Mouse (Mus musculus): ENCODE results near the gene H3f3b.

Gene H3f3b

GRCm38 (mm10) chr11:116027756-116028155, at the start of gene H3f3b:
Gene H3f3b (minus strand): TSS chr11:116027962.
- no peak for DNase-seq (ENCODE audit: low spot score in 2 of 2)

DNA sequence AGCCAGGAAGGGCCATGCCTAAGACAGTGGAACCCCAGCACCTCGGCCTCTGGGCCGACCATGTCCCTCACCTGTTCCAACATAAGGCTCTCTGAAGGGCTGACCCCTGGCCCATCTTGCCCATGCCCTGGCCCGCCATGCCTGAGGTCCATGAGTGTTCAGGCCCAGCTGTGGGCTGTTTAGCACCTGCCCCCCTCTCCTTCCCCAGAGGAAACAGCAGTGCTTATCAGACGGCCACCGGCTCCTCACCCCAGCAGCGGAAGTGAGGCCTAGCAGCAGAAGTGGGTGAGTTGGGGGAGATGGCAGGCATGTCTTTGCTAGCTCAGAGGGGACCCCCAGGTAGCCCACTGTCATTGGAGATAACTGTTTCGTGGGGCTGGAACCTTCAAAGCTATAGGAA, 49.1 kb upstream of the H3f3b start:
- DNase-seq (ENCODE audit: low spot score in 2 of 2): no peak

DNA sequence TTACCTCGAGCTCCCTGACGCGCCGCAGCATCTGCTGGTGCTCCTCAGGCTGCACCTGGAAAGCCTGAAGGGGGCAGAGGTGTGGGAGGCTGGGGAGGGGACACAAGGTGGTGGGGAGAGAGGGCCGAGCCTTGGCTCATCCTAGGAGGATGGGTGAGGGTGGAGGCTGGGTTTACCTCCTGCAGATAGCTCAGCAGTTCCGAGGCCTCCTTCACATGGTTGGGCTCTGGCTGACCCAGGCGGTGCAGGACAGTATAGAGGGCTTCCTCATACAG, 48.4 kb upstream of the H3f3b start:
- no peak for DNase-seq (ENCODE audit: low spot score in 2 of 2)

DNA sequence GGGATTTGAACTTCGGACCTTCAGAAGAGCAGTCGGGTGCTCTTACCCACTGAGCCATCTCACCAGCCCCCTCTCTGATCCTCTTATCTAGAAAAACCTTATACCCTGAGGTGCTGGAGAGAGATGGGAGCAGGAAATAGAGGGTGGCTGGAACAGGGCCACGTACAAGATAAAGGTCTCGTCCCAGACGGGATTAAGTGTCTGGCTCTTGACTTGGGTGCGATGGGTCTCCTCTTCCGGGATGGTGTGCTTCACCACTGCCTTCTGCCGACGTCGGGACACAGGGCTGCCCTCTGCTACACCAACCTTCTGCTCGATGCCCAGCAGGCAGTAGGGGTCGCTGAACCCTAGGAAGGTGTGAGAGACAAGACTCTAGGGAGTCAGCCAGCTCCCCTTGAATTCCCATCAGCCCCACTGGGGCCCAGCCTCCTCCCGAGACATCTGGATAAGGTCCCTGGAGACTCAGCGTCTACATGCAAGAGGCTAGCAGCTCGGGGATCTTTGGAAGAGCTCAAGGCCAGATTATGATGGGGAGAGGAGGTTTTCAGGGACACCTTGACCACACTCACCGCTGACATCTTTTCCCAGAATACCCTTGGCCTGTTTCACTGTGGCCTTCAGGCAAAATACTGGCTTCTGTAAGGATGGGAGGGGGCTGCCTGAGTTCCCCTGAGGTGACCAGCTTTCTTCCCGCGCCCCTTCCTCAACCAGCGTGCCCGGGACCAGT, 47.9 kb upstream of the H3f3b start:
- no peak for DNase-seq (ENCODE audit: low spot score in 2 of 2)

DNA sequence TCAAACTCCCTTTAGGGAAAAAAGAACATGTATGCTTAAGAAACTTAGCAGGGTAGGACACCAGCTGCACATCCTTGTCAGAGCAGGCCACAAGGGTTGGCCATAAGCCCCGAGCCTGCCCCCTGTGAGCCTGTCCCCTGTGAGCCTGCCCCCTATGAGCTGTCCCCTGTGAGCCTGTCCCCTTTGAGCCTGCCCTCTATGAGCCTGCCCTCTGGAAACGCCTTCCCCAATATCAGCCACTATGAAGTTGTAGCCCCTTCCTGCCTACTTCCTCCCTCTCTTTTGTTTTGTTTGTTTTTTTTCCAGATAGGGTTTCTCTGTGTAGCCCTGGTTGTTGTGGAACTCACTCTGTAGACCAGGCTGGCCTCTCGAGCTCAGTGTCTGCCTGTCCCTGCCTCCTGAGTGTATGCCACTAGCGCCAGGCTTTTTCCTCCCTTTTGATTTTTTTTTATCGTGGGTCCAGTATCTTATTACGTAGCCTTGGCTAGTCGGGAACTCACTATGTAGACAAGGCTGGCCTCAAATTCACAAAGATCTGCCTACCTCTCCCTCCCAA, 46.8 kb upstream of the H3f3b start:
- no peak for DNase-seq (ENCODE audit: low spot score in 2 of 2)

DNA sequence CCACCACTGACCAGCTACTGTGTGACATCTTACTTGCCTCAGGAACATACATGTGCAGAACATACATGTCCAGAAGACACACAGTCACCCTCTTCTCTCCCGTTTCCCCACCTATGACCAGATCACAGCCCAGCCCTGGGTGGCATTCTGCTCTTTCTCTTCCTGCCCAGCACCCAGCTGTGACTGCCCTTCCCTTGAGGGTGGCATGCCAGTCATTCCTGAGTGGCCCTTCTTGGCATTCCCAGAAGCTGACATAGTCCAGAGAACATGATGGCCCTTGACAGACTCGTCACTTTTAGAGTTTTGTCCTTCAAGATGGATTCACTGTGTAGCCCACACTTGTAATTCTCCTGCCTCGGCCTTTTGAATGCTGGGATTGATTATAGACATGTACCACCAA, 44.8 kb upstream of the H3f3b start:
- no peak for DNase-seq (ENCODE audit: low spot score in 2 of 2)

DNA sequence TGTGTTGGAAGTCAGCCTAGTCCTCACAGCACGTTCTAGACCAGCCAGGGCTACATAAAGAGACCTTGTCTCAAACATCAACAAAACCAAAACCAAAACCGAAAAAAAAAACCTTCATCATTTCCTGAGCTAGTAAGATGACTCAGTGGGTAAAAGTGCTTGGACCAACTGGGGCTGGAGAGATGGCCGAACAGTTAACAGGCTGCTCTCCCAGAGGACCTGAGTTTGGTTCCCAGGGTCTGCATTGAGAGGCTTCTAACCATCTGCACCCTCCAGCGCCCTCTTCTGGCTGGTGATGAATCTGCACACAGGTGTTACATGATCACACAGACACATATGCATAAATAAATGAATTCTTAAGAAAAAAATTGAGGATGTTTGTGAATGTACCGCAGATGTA, 43.7 kb upstream of the H3f3b start:
- DNase-seq (ENCODE audit: low spot score in 2 of 2): no peak

DNA sequence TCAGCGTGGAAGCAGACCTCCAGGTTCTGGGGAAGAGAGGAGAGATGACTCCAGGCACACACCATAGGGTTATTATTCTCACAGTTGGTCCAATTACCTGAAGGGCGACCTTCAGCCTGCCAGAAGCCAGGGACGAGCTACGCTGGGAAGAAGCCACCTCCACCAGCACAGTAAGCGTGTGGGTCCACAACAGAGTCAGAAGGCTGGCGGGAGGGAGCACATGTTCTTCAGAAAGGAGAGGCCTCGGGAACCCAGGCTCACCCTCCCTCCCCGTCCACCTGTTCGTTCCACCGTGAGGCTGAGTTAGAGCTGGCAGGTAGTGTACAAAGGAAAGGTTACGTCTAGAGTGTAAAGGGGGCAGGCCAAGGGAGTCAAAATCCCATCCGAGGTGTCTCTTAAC, 37.6 kb upstream of the H3f3b start:
- no peak for DNase-seq (ENCODE audit: low spot score in 2 of 2)

DNA sequence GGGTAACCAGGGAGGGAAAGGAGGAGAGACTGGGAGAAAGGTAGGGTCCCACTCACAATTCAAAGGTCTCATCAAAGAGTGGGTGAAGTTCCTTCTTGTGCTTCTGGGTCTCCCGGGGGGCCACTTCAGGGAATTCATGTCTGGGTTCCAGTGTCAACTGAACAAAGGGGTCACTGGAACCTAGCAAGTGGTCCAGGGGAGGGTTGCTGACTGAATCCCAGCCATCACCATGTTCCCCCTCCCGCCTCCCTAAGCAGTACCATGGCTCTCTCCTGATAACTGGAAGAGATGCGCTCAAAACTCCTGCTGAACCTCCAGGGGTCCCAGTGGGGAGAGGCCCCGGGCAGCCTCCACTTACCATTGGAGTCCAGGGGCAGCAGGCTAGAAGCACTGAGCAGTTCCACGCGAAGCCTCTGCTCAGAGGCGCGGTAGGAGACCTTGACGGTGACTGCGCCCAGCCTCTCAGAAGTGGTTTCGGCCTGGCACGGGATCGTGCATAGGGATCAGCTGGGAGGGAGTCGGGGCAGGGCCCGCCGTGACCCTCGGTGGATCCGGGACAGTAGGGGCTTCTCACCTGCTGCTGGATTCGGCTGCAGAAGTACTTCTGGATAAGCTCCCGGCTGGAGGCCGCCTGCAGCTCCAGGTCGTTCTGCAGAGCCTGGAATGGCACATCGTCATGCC, 36.6 kb upstream of the H3f3b start:
- DNase-seq (ENCODE audit: low spot score in 2 of 2): no peak

- DNase-seq (ENCODE audit: low spot score in 2 of 2): no peak
Observed at GRCm38 (mm10) chr11:116063562-116063961, 35.8 kb upstream of the H3f3b start.

DNA sequence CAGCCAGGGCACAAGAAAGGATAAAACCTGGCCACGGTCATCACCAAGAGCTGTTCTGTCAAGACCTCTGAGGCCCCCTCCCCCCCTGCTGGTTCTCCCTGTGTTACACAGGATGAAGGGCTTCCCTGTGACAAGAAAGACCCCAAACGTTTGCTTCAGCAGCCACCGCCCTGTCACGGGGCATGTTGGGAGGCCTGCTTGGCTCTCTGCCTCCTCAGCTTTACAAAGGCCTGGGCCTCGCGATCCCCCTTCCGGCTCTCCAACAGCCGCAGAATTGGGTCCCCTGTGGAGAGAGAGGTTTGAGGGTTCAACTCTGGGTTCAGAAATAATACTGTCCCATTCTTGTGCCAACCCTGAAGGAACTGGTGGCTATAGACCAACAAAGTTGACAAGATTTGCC, 34.8 kb upstream of the H3f3b start:
- DNase-seq (ENCODE audit: low spot score in 2 of 2): no peak

DNA sequence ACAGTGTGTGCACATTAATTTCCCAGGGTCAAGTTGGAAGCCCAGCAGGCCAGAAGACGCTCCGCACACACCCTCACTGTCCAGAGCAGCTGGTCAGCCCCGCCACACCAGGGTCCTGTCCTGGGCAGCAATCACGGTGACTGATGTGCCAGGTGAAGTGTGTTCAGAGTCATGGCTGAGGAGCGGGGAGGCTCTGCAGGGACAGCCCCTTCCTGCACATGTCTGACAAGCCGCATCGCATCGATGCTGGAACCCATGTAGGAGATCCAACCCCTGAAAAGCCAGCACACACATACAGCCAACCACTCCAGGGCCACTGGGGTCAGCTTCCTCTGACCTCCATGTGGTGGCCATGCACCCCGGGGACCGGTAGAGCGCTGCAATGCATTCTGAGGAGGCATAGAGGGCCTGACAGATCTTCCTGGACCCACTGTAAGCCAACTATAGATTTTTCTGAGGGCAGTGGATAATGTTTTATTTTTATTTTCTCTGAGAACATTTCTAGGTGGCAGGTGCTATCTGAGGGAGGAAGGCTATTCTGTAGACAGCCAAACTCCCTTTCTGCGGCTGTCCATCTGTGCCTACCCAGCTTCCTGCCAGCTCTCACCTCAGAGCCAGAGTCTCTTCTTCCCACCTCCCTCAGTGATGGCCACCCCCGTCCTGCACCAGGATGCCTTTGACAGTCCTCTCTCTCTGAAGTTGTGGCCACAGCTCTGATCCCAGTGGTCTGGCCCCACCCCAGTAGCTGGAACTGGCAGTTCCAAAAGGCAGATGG, 34.1 kb upstream of the H3f3b start:
- DNase-seq (ENCODE audit: low spot score in 2 of 2): no peak

GRCm38 (mm10) chr11:116060596-116060995, 32.8 kb upstream of the H3f3b start:
- DNase-seq (ENCODE audit: low spot score in 2 of 2): no peak

DNA sequence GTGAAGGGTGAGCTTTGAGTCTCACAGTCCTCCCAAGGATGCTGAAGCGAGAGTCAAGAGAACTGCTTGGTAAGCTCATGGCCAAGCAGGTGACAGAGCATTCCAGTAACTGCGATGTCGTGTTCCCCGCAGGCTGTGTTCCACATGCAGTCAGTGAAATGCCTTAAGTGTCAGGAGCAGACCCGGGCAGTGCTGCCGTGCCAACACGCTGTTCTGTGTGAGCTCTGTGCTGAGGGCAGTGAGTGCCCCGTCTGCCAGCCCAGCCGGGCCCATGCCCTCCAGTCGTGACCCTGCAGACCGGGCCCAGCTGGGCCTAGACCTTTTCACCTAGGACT, 31.9 kb upstream of the H3f3b start:
- DNase-seq (ENCODE audit: low spot score in 2 of 2): no peak

- no peak for DNase-seq (ENCODE audit: low spot score in 2 of 2)
Observed at GRCm38 (mm10) chr11:116058868-116059690, 31.3 kb upstream of the H3f3b start.

DNA sequence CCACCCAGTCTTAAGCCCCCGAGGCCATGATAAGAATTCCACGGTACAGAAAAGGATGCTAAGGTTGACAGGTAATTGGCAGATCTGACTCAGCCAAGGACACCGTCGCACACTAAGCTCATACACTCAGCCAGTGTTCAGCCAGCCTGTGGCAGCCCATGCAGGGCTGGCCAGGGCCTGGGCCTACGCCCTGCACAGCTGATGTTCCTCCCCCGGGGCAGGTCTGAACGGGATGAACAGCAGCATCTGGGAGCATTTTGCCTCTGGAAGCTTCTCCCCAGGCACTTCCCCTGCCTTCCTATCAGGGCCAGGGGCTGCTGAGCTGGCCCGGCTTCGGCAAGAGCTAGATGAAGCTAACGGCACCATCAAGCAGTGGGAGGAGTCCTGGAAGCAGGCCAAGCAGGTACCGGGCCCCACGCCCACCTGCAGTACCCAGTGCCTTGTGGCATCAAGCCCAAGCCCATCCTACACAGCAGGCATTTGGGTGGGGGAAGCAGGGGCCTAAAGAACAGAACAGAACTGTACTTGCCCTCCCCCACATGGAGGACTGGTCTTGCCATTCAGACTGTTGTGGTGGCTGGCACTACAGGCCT, 30.4 kb upstream of the H3f3b start:
- no peak for DNase-seq (ENCODE audit: low spot score in 2 of 2)

GRCm38 (mm10) chr11:116057237-116057881, 29.6 kb upstream of the H3f3b start:
- no peak for DNase-seq (ENCODE audit: low spot score in 2 of 2)

DNA sequence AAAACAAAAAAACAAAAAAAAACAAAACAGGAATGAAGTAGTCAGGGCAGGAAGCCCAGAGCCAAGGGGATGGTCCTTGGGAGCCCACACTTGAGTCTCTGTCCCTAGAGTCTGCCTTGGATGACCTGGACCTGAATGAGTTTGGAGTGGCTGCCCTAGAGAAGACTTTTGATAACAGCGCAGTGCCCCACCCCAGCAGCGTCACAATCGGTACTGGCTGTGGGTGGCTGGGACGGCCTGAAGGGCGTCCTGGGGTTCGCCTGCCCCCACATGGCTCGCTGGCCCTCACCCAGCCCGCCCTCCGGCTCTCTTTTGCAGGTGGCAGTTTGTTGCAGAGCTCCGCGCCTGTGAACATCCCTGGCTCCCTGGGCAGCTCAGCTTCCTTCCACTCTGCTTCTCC, 28.1 kb upstream of the H3f3b start:
- DNase-seq (ENCODE audit: low spot score in 2 of 2): no peak

DNA sequence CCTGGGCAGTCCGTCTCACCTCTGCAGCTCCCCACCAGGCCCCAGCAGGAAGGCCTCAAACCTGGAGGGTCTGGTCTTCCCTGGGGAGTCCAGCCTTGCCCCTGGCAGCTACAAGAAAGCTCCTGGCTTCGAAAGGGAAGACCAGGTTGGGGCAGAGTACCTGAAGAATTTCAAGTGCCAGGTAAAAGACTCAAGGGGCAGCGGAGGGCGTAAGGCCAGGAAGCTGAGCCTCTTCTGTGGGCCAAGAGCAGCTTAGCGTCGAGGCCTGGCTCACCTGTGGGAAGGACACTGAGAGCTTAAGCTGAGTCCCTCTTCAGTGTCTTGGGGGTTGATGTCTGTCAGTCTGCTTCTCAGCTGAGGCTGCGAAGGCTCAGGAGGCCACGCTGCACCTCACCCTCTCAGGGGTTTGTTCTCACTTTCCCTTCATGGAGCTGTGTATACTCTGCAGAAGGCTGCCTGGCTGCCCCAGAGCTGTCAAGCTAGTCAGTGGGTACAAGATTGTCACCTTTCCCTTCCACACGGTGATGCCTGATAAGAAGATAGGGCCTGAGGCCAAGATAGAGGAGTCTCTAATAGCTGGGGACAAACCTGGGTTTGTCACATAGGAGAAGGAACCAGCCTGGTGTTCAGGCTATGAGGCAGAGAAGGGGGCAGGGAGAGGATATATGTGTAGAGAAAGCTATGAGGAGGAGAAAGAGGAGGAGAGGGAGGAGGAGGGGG, 25.9 kb upstream of the H3f3b start:
- no peak for DNase-seq (ENCODE audit: low spot score in 2 of 2)

DNA sequence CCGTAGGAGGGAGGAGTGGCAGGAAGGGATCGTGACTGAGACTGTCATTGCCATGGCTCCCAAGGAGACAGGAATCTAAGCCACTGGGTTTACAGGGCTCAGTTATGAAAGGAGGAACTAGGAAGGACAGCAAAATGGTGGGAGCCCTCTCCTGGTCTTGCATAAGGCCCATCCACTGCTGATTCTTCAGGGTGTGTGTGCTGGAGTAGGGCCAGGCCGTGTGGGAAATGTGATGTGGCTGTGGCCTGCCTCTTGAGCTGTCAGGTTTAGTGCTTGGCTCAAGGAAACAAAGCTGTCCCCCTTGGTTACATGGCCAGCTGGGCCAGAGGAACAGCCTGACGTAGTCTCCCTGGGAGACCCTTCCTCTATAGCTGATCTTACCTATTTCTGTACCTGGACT, 22.4 kb upstream of the H3f3b start:
- DNase-seq (ENCODE audit: low spot score in 2 of 2): no peak

DNA sequence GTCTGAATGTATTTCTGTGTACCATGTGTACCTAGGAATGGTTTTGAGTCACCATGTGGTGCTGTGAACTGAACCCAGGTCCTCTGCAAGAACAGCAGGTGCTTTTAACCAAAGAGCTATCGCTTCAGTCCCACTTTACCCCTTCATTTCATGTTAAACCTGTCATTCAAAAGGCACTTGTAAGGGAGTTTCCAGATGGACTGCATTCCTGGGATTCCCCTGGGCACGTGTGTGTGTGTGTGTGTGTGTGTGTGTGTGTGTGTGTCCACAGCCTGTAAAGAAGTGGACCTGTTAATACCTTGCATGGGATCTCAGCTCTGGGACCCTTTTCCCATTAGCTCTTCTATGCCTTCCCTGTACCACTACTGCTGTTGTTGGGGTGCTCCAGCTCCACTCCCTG, 21.8 kb upstream of the H3f3b start:
- no peak for DNase-seq (ENCODE audit: low spot score in 2 of 2)
